Mouse (Mus musculus) splenic B cell, adult 2 months (primary cell): ENCODE data around the gene Cyp4f18.
"Not testable (repeated sequence)": the region's sequence is repeated elsewhere in the genome, so short reads cannot be mapped to it uniquely, and the experiment has no call there.

Experiments used
- DNase-seq: peaks from one replicate; pipeline ENCODE4 v3.0.0-alpha.2; 2011; ENCODE audit warnings: low read depth, low spot score
- H3K27me3 ChIP-seq: 2 replicates; pipeline ENCODE4 v1.6.1; 2012; ENCODE audit warnings: mild to moderate bottlenecking, low read length, moderate library complexity, mixed read lengths; ENCODE audit not compliant: control insufficient read depth, poor library complexity, insufficient read depth, severe bottlenecking
- H3K36me3 ChIP-seq: 2 replicates; pipeline ENCODE4 v1.6.1; 2012; ENCODE audit warnings: mild to moderate bottlenecking, low read length, moderate library complexity, mixed read lengths; ENCODE audit not compliant: control insufficient read depth, poor library complexity, insufficient read depth, severe bottlenecking

The Cyp4f18 gene

GRCm38 (mm10) chr8:71961796-71962195 is 47.6 kb downstream of the Cyp4f18 start:
- DNase-seq = no peak

GRCm38 (mm10) chr8:71960483-71960882 is 48.9 kb downstream of the Cyp4f18 start:
- Histone ChIP-seq H3K36me3 (peaks cover 1% of the 10 kb centered on the region; the same call in 1 of the 2 replicates), H3K27me3 (no peaks in the 10 kb centered on the region)
- DNase-seq = no peak

More at GRCm38 (mm10) chr8:71961796-71962195, 47.6 kb downstream of the Cyp4f18 start:
- Histone ChIP-seq H3K36me3 (peaks cover 1% of the 10 kb centered on the region; the same call in 1 of the 2 replicates), H3K27me3 (no peaks in the 10 kb centered on the region)

- no peaks in the 10 kb centered on the region for H3K36me3 ChIP-seq
- H3K27me3 ChIP-seq = no peaks in the 10 kb centered on the region
- no peak for DNase-seq
Measured at GRCm38 (mm10) chr8:71954666-71955065, 54.8 kb downstream of the Cyp4f18 start.

- not testable (repeated sequence) for DNase-seq, H3K36me3 ChIP-seq, H3K27me3 ChIP-seq
Measured at GRCm38 (mm10) chr8:71952961-71953700, 56.3 kb downstream of the Cyp4f18 start.

- Histone ChIP-seq H3K27me3 (no peaks in the 10 kb centered on the region), H3K36me3 (no peaks in the 10 kb centered on the region)
- peak; percentile 10 for DNase-seq
Measured at GRCm38 (mm10) chr8:71952489-71952888, 56.9 kb downstream of the Cyp4f18 start.

GRCm38 (mm10) chr8:71951436-71952161 is 57.8 kb downstream of the Cyp4f18 start:
- Histone ChIP-seq H3K27me3 (no peaks in the 10 kb centered on the region), H3K36me3 (no peaks in the 10 kb centered on the region)
- peak; percentile 11 for DNase-seq

- Histone ChIP-seq H3K27me3 (no peaks in the 10 kb centered on the region), H3K36me3 (no peaks in the 10 kb centered on the region)
- DNase-seq = peak; percentile 99
Measured at GRCm38 (mm10) chr8:71950482-71951221, 58.8 kb downstream of the Cyp4f18 start, which contains the start of gene Zfp961. Gene Zfp961, plus strand, starts transcription at chr8:71951038.

GRCm38 (mm10) chr8:71948624-71949023 is 60.8 kb downstream of the Cyp4f18 start:
- no peaks in the 10 kb centered on the region for H3K27me3 ChIP-seq
- DNase-seq = no peak
- no peaks in the 10 kb centered on the region for H3K36me3 ChIP-seq

- H3K36me3 ChIP-seq = no peaks in the 10 kb centered on the region
- no peak for DNase-seq
- H3K27me3 ChIP-seq = no peaks in the 10 kb centered on the region
Measured at GRCm38 (mm10) chr8:71941776-71942175, 67.7 kb downstream of the Cyp4f18 start.

GRCm38 (mm10) chr8:71940293-71941208 is 68.9 kb downstream of the Cyp4f18 start:
- peak; percentile 31 for DNase-seq
- H3K27me3 ChIP-seq = no peaks in the 10 kb centered on the region
- no peaks in the 10 kb centered on the region for H3K36me3 ChIP-seq
